In the genomic region with DNA sequence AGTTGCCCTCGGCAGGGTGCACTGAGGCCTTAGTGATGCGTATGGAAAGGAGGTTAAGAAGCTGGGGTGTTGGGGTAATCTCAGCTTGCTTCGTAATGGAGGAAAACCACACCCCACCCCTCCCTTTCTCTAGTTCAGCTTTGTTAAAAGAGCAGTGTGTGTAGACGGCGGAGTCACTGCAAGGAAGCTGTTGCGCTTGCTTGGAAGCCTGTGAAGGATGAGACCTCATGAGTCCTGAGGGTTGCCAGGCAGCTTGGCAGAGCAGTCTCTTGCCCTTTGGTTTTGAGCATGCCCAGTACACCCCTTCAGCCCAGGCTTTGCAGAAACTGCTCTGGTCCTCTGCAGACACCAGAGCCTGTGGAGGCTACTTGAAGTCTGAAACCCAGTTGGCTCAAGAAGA, we compare ENCODE assay signal across 13 mouse cellular contexts. TPM values are rescaled to one million over a fixed set of nuclear protein-coding genes. Genes with fewer than 3 reads are reported as not detected.
DNase-seq lines count a peak whose midpoint lies in the region; ATAC-seq lines count a peak whose summit lies in the region.
"Had no signal": no experiment of that assay in that cellular context is flagged by ENCODE, and none has a peak within 500 bp of the region (broad histone marks: within the 10 kb centered on the region; RNA-seq: fewer than 3 reads in every experiment).

No protein-coding gene starts in this region.

- no peaks in the 10 kb centered on the region for H3K27me3 ChIP-seq in midbrain, embryonic 12.5 days
- no peaks in the 10 kb centered on the region for H3K27me3 ChIP-seq in midbrain, embryonic 13.5 days
- H3K27me3 ChIP-seq: limb, embryonic 12.5 days had no signal

- H3K4me1 ChIP-seq in midbrain, embryonic 12.5 days, result peaks cover 31% of the 10 kb centered on the region
- peaks cover 58% of the 10 kb centered on the region for H3K4me1 ChIP-seq in midbrain, embryonic 13.5 days (replicated peaks)

- DNase-seq in cerebellum, adult 11-12 months, result peak; percentile 62
- peak; percentile 73 to 75 for DNase-seq in cerebellum, postnatal 14 days
- peak; percentile 38 for DNase-seq in thymus, postnatal 25 days
- no peak for DNase-seq in MN1 (ENCODE audit: low spot score)
- no peak for DNase-seq in layer of hippocampus, adult 18-20 months (ENCODE audit: low spot score in 2 of 2)
- DNase-seq: lung, postnatal 4 days had no signal

- H3K36me3 ChIP-seq in midbrain, embryonic 12.5 days, result peaks cover 65% of the 10 kb centered on the region
- H3K36me3 ChIP-seq in midbrain, embryonic 13.5 days, result peaks cover 62% of the 10 kb centered on the region

- no peak; the same call in 1 of the 2 replicates for ATAC-seq in cerebellum, adult (ENCODE audit: insufficient number of reproducible peaks, low FRiP score, low TSS enrichment)
- no peak for ATAC-seq in midbrain, embryonic 12.5 days (ENCODE audit: low FRiP score, low read depth)
- ATAC-seq in midbrain, embryonic 13.5 days, result no peak
- ATAC-seq: activated CD4-positive, CD25-positive, alpha-beta regulatory T cell, adult 4 months; forebrain, embryonic 14.5 days had no signal

- no peaks in the 10 kb centered on the region for H3K9me3 ChIP-seq in midbrain, embryonic 12.5 days
- no peaks in the 10 kb centered on the region for H3K9me3 ChIP-seq in midbrain, embryonic 13.5 days
- H3K9me3 ChIP-seq: limb, embryonic 12.5 days had no signal

- H3K27ac ChIP-seq in midbrain, embryonic 12.5 days (replicated peaks), result peak overlapping the region; percentile 7; the same call in 1 of the 2 replicates
- no peak overlapping the region for H3K27ac ChIP-seq in midbrain, embryonic 13.5 days

- H3K4me3 ChIP-seq in midbrain, embryonic 12.5 days, result no peak overlapping the region
- no peak overlapping the region for H3K4me3 ChIP-seq in midbrain, embryonic 13.5 days (replicated peaks)
- H3K4me3 ChIP-seq: limb, embryonic 12.5 days had no signal

- H3K9ac ChIP-seq in midbrain, embryonic 12.5 days (replicated peaks), result no peak overlapping the region
- H3K9ac ChIP-seq in midbrain, embryonic 13.5 days (replicated peaks), result no peak overlapping the region
- H3K9ac ChIP-seq: limb, embryonic 12.5 days had no signal

- H3K4me2 ChIP-seq in midbrain, embryonic 12.5 days (replicated peaks), result no peak overlapping the region
- H3K4me2 ChIP-seq in midbrain, embryonic 13.5 days (replicated peaks), result no peak overlapping the region
- H3K4me2 ChIP-seq: heart, embryonic 11.5 days; limb, embryonic 12.5 days had no signal

- WGBS in midbrain, embryonic 12.5 days, result 73% methylated on average over 6 of the region's 6 CpGs
- 77% methylated on average over 6 of the region's 6 CpGs for WGBS in midbrain, embryonic 13.5 days

RNA-seq across cellular contexts. Expression of gene Litaf, which starts 7.1 kb away (rescaled TPM):
- 39.5 and 42.4 TPM in 2 replicates for polyA plus RNA-seq in midbrain, embryonic 12.5 days (2016; fragmentation: Nextera tagmentation; extraction: Ambion mirVana)
- 31.5 and 33.5 TPM in 2 replicates for polyA plus RNA-seq in midbrain, embryonic 13.5 days (2015; fragmentation: Nextera tagmentation; extraction: Ambion mirVana)
- 10 to 100 TPM; 12.4 to 16.0 TPM for total RNA-seq in layer of hippocampus, adult 18-20 months (2021)

RNA-seq across cellular contexts. Expression of gene Snn, which starts 12.3 kb away (rescaled TPM):
- polyA plus RNA-seq in midbrain, embryonic 12.5 days (2016; fragmentation: Nextera tagmentation; extraction: Ambion mirVana), result 106 and 113 TPM in 2 replicates
- 133 and 140 TPM in 2 replicates for polyA plus RNA-seq in midbrain, embryonic 13.5 days (2015; fragmentation: Nextera tagmentation; extraction: Ambion mirVana)
- total RNA-seq in layer of hippocampus, adult 18-20 months (2021), result 100 to 1,000 TPM; 182 to 191 TPM

Comparison
In these comparisons a context has a peak if more than half of its experiments do, and no peak if none do; other contexts are left out.
1. DNase-seq: peak in cerebellum, adult 11-12 months (single experiment), cerebellum, postnatal 14 days (2 of 2) and thymus, postnatal 25 days (single experiment); none in MN1 (single experiment) and layer of hippocampus, adult 18-20 months (0 of 2).